Mouse (Mus musculus) right cerebral cortex, postnatal 14 days (tissue): ENCODE results near the gene Gm8247.
"Not testable (repeated sequence)": the region's sequence is repeated elsewhere in the genome, so short reads cannot be mapped to it uniquely, and the experiment has no call there.

Experiments used
- DNase-seq: peaks from one replicate; pipeline ENCODE4 v3.0.0; 2022

The Gm8247 gene

DNA sequence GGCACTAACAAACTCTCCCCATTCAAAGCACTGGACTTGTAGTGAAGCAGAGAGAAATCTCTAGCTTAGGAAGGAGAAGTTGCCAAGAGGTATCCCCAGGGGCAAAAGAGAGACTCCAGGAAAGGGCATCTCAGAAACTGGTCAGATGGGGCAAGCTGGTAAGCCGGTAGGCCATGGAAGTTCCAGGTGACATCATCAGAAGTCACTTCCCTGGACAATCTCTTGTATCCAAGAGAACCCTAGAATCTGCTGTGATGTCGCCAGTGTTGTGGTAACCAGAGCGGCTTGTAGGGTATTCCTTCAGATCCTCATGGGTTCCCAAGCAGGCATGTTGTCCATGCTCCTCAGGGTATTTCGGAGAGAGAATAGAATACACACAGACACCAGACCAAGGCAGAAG is at the start of gene Gm8247:
Gene Gm8247 (plus strand): TSS at position 301 of the 400 bp plus-strand sequence.
- DNase-seq: not testable (repeated sequence)

DNA sequence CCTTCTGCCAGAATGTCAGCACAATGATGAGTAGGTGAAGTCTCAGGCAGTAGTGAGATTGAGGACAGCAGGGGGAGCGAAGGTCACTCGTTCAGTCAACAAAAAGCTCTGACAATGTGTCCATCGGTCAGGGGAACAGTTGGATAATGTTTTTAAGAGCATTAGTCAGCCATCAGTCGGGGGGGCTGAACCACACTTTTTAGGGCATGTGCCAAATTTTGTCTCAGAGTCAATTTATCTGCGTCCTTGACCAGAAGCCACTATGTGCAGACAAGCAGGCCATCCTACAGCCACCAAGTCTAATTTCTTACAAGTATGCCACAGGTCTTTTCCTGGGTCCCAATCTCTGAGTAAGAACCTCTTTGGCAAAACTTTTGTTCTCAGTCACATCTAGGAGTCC is 35.0 kb upstream of the Gm8247 start:
- not testable (repeated sequence) for DNase-seq

DNA sequence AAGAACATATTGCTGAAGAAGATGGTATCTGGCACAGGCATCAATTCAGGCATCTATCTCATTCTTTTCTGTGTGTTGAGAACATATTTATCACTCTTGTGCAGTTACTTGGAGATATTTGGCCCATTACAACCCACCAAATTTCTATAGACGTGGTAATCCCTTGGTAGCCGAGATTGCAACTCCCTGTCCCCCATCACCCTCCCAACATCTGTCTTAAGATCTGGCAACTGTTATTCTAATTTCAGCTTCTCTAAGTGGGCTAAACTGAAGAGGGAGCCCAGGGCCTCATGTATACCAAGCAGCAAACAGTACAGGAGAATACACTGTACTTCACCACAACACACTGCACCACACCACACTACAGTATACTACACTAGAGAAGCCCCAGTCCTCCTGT is 8.8 kb downstream of the Gm8247 start:
- DNase-seq: not testable (repeated sequence)

DNA sequence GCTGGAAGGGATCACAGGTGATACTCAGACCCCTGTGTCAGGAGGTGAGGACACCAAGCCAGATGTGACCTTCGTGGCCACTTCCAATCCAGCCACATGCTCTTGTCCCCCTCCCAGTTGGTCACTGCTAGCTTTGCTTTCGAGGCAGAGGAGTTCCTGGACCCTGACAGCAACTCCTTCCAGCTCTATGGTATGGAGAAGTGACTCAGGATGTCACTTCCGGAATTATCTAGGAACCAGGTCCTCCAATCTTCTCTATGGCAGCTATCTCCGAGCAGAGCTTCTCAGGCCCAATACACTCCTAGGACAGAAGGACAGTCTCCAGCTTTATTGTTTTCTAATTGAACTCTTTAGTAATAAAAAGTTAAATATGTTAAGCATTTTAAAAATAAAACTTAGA is 44.8 kb downstream of the Gm8247 start, which contains the start of gene Gm5624:
Gene Gm5624 (minus strand): TSS at position 202 of the 400 bp plus-strand sequence.
- not testable (repeated sequence) for DNase-seq
